Mouse (Mus musculus): ENCODE measurements around the gene Gm20431. TPM values are rescaled to one million over a fixed set of nuclear protein-coding genes. Genes with fewer than 3 reads are reported as not detected.

Gm20431 gene
- polyA plus RNA-seq, 1 experiment from 2014 or later, result 9.8 TPM

DNA sequence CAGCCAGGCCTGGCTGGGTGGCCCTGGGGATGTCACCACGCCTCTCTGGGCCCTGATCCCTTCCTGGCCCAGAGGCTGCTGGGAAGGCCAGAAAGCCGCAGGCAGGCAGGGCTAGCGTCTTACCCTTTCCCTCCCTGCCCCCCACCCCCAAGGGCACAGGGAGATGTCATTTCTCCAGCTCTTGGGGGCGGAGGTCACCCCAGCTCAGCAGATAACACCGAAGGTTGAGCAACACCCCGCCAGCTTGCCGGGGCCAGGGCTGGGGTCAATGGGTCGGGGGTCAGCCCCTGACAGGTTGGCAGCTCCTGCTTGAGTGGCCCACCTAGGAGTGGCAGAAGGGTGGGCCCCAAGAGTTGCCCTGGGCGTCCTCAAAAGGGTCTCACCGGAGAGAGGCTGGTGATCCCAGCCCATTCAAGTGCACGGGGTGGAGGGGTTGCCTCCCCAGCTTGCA, 26.4 kb upstream of the Gm20431 start:
- no peak overlapping the region for H3K9ac ChIP-seq (replicated peaks)
- peaks cover 69% of the 10 kb centered on the region for H3K27me3 ChIP-seq
- H3K4me1 ChIP-seq (replicated peaks), result peaks cover 11% of the 10 kb centered on the region
- 55% methylated on average over 11 of the region's 11 CpGs for WGBS
- no peak for ATAC-seq
- H3K9me3 ChIP-seq, result no peaks in the 10 kb centered on the region
- no peak overlapping the region for H3K4me2 ChIP-seq (replicated peaks)
- no peak overlapping the region for H3K4me3 ChIP-seq (replicated peaks)
- no peaks in the 10 kb centered on the region for H3K36me3 ChIP-seq
- no peak overlapping the region for H3K27ac ChIP-seq

DNA sequence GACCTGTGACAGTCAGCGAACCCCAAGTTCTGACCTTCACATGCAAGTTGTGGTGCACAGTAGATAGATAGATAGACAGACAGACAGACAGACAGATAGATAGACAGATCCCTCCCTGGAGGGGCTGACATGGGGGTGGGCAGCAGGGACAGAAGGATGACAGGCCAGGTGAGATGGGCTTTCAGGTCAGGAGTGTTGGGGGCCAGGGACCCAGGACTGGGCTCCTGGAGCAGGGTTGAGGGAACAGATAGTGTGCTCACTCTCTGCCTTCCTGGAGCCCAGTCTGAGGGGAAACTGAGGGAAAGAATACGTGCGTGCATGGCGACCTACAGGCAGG, 25.9 kb upstream of the Gm20431 start:
- Histone ChIP-seq H3K27me3 (peaks cover 66% of the 10 kb centered on the region), H3K27ac (no peak overlapping the region), H3K9ac (replicated peaks) (no peak overlapping the region), H3K4me2 (replicated peaks) (no peak overlapping the region), H3K4me3 (replicated peaks) (no peak overlapping the region), H3K4me1 (replicated peaks) (peaks cover 11% of the 10 kb centered on the region), H3K36me3 (no peaks in the 10 kb centered on the region), H3K9me3 (no peaks in the 10 kb centered on the region)
- 82% methylated on average over 4 of the region's 4 CpGs for WGBS
- no peak for ATAC-seq

DNA sequence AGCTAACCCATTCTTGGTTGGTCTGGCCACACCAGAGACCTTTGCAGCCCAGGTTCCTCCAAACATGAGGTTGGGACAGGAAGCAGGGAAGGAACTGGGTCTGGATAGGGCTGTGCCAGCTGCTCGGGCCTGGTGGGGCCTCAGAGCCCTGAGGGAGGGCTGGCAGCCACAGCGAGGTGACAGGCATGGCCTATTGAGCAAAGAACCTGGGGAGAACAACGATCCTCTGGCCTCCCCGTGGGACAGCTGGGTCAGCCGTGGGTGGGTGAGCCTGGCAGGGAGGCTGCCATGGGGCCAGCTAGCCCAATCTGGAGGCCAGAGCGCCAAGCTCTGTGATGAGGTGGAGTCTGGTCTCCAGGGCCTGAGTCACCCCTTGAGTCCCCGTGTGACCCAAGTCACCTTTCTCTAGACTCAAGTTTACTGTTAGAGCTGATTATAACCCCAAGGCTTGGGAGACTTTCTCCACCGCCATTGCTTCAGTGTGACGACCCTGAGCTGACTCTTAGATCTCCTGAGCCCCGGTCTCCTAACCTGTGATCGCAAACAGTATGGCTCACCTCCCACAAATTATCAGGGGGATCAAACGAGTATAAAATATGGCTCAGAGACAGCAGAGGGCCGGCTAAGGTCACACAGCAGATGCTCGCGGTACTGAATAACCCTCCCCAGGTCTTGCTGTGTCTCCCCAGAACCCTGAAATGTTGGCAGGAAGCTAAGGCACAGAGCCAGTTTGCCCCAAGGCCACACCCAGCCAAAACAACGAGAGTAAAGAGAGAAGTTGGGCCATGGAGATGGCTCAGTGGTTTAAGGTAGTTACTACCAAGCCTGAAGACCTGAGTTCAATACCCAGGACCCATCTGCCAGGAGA, 25.3 kb upstream of the Gm20431 start:
- Histone ChIP-seq H3K36me3 (no peaks in the 10 kb centered on the region), H3K9me3 (no peaks in the 10 kb centered on the region), H3K4me2 (replicated peaks) (no peak overlapping the region), H3K4me3 (replicated peaks) (no peak overlapping the region), H3K4me1 (replicated peaks) (peaks cover 11% of the 10 kb centered on the region), H3K27ac (no peak overlapping the region), H3K9ac (replicated peaks) (no peak overlapping the region), H3K27me3 (peaks cover 60% of the 10 kb centered on the region)
- 84% methylated on average over 16 of the region's 16 CpGs for WGBS
- no peak for ATAC-seq

DNA sequence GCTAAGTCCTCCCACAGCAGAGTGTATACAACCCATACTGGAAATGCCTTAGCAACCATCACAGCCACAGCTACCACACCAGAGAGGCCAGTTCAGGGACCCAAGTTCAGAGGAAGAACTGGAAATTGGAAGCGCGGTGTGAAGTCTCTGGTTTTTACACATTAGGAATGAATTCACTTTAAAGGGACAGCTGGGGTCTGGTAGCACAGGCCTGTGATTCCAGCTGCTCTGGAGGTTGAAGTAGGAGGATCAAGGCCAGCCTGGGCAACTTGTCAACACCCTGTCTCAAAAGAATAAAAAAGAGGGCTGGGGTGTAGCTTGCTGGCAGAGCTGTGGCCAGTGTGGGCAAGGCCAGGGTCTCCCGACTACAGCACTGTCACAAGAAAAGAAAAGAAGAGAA, 24.6 kb upstream of the Gm20431 start:
- no peak for ATAC-seq
- no peak overlapping the region for H3K27ac ChIP-seq
- H3K4me1 ChIP-seq (replicated peaks), result peaks cover 11% of the 10 kb centered on the region
- H3K9me3 ChIP-seq, result no peaks in the 10 kb centered on the region
- WGBS, result 92% methylated on average over 3 of the region's 3 CpGs
- H3K4me3 ChIP-seq (replicated peaks), result no peak overlapping the region
- H3K36me3 ChIP-seq, result no peaks in the 10 kb centered on the region
- H3K9ac ChIP-seq (replicated peaks), result no peak overlapping the region
- peaks cover 52% of the 10 kb centered on the region for H3K27me3 ChIP-seq
- no peak overlapping the region for H3K4me2 ChIP-seq (replicated peaks)

DNA sequence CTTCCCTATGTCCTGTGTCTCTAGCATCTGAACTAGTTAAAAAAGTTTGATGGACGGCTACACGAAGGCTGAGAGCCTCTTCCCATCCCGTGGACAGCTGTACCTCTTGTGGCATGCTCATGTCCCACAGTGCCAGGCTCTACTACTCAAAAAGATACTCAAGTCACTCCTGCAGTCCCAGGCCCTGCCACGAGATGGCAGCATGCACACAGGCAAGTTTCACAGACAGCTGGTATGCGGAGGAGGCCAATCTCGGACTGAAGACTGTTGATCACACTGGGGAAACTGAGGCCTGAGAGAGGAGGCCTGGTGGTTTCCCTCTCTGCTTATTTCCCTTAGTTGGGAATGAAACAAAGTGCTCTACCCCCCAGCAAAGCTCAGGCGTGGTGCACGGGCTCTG, 23.8 kb upstream of the Gm20431 start:
- Histone ChIP-seq H3K9ac (replicated peaks) (no peak overlapping the region), H3K9me3 (no peaks in the 10 kb centered on the region), H3K36me3 (no peaks in the 10 kb centered on the region), H3K4me2 (replicated peaks) (no peak overlapping the region), H3K4me3 (replicated peaks) (no peak overlapping the region), H3K4me1 (replicated peaks) (peaks cover 11% of the 10 kb centered on the region), H3K27ac (no peak overlapping the region), H3K27me3 (peaks cover 46% of the 10 kb centered on the region)
- WGBS, result 6% methylated on average over 8 of the region's 8 CpGs
- peak; percentile 28 for ATAC-seq

DNA sequence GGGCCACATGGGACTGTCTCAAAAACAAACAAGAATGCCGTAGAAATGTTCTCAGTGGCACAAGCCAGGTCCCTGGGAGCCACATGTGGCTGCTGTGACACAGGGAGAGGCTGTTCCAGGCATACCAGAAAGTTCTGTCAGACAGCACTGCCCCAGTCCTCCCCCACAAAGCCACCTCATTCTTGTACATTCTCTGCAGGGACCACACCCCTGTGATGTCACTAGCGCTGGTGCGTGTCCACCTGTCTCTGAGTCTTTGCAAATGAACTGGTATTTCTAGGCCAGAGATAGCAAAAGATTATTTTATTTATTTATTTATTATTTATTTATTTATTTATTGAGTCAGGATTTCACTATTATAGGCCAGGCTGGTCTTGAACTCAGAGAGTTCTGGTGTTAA, 22.4 kb upstream of the Gm20431 start:
- Histone ChIP-seq H3K27ac (no peak overlapping the region), H3K9ac (replicated peaks) (no peak overlapping the region), H3K4me1 (replicated peaks) (no peaks in the 10 kb centered on the region; the same call in 1 of the 2 replicates), H3K27me3 (peaks cover 32% of the 10 kb centered on the region), H3K4me3 (replicated peaks) (no peak overlapping the region), H3K4me2 (replicated peaks) (no peak overlapping the region), H3K36me3 (no peaks in the 10 kb centered on the region), H3K9me3 (no peaks in the 10 kb centered on the region)
- no peak for ATAC-seq
- 77% methylated on average over 3 of the region's 3 CpGs for WGBS

DNA sequence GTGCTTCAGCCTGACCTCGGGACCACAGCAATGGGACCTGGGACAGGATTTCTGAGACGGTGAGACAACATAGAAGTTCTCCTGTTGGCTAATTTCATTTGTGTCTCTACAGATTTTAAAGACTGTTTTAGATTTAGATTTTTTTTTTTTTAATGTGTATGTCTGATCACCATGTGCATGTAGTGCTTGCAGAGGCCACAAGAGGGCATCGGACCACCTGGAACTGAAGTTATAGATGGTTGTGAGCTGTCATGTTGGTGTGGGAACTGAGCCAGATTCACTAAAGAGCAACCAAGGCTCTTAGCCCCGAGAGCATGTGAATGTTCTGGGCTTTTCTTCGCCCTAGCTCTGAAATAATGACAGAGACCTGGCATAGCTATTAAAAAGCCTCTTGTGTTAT, 19.4 kb upstream of the Gm20431 start:
- no peak for ATAC-seq
- Histone ChIP-seq H3K9ac (replicated peaks) (no peak overlapping the region), H3K4me1 (replicated peaks) (no peaks in the 10 kb centered on the region), H3K9me3 (no peaks in the 10 kb centered on the region), H3K27me3 (peaks cover 3% of the 10 kb centered on the region), H3K36me3 (no peaks in the 10 kb centered on the region), H3K4me3 (replicated peaks) (no peak overlapping the region), H3K27ac (no peak overlapping the region), H3K4me2 (replicated peaks) (no peak overlapping the region)
- 57% methylated on average over 5 of the region's 5 CpGs for WGBS

DNA sequence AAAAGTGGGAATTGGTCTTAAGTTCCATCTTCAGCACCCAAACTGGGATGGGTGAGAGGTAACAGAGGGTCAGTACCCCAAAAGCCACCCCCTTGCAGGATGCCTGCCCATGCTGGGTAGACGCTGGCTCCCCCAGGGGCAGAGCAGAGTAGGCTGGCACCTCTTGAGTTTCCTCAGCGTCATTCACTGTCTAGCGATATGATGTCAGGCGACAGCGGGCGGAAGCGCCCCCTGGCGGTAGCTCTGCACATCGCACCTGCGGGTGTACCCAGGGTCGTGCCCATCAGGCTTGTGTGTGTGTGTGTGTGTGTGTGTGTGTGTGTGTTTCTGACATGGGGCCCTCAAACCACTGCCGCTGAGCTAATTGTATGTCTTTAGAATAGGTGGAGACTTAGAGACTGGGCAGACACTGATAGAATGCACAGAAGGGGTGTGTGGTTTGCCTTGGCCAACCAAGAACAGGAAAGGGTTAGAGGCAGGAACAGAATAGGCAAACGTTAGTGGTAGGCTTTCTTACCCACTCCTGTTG, 18.7 kb upstream of the Gm20431 start:
- H3K27ac ChIP-seq, result no peak overlapping the region
- H3K27me3 ChIP-seq, result no peaks in the 10 kb centered on the region; the same call in 1 of the 2 replicates
- H3K4me3 ChIP-seq (replicated peaks), result no peak overlapping the region
- no peak overlapping the region for H3K4me2 ChIP-seq (replicated peaks)
- no peaks in the 10 kb centered on the region for H3K9me3 ChIP-seq
- WGBS, result 3% methylated on average over 13 of the region's 13 CpGs
- peak; percentile 83 for ATAC-seq
- no peaks in the 10 kb centered on the region for H3K4me1 ChIP-seq (replicated peaks)
- H3K9ac ChIP-seq (replicated peaks), result no peak overlapping the region
- H3K36me3 ChIP-seq, result no peaks in the 10 kb centered on the region

DNA sequence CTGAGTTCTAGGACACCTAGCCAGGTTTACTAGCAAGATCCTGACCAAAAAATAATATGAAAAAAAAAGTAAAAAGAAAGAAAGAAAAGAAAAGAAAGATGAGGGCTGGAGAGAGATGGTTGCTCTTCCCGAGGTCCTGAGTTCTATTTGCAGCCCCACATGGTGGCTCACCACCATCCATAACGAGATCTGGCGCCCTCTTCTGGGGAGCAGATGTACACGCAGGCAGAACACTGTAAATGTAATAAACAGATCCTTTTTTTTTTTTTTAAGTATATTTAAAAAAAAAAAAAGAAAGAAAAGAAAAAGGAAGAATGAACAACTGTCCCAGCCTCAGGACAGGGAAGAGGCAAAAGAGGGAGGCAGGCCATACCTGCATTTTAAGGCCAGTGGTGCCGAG, 17.3 kb upstream of the Gm20431 start:
- Histone ChIP-seq H3K36me3 (no peaks in the 10 kb centered on the region), H3K4me3 (replicated peaks) (no peak overlapping the region), H3K9ac (replicated peaks) (no peak overlapping the region), H3K4me2 (replicated peaks) (no peak overlapping the region), H3K27ac (no peak overlapping the region), H3K27me3 (no peaks in the 10 kb centered on the region; the same call in 1 of the 2 replicates), H3K9me3 (no peaks in the 10 kb centered on the region), H3K4me1 (replicated peaks) (no peaks in the 10 kb centered on the region)
- WGBS, result 48% methylated on average over 5 of the region's 5 CpGs
- no peak for ATAC-seq

DNA sequence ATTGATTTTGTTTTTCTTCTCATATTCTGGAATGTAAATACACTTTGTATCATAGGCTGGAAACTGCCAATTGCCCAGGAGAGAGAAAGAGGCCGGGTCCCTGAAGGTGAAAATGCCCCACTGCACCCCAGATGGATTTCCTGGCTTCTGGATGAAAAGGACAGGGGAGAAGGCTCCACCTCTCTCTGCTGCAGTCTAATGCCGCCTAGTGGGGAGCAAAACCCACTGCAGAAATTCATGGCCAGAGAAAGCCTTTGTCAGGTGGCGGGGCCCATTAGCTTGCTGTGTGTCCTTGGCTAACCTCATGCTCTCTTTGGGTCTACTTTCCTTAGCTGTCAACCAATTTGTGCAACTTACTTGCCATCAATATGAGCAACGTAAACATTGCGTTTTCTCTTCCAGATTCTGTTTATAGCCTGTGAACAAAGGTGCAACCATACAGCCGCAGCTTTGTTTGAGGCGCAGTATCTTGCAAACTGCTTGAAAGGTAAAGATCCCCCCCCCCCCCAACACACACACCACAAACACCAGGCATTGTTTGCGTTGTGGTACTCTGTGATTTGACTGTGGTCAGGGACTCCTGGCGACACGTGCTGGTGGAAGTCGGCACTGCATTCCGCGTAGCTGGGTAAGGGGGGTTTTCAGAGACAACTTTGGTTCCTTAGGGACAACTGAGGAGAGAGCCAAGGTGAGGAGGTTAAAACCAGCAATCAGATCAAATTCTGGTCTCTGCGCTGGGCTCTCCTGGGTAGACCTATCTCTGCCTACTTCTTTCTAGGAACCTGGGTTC, 14.0 kb upstream of the Gm20431 start:
- Histone ChIP-seq H3K36me3 (no peaks in the 10 kb centered on the region), H3K9ac (replicated peaks) (no peak overlapping the region), H3K4me1 (replicated peaks) (peaks cover 9% of the 10 kb centered on the region), H3K27me3 (no peaks in the 10 kb centered on the region), H3K27ac (no peak overlapping the region), H3K4me3 (replicated peaks) (no peak overlapping the region), H3K4me2 (replicated peaks) (no peak overlapping the region), H3K9me3 (no peaks in the 10 kb centered on the region)
- WGBS, result 42% methylated on average over 14 of the region's 14 CpGs
- no peak for ATAC-seq

DNA sequence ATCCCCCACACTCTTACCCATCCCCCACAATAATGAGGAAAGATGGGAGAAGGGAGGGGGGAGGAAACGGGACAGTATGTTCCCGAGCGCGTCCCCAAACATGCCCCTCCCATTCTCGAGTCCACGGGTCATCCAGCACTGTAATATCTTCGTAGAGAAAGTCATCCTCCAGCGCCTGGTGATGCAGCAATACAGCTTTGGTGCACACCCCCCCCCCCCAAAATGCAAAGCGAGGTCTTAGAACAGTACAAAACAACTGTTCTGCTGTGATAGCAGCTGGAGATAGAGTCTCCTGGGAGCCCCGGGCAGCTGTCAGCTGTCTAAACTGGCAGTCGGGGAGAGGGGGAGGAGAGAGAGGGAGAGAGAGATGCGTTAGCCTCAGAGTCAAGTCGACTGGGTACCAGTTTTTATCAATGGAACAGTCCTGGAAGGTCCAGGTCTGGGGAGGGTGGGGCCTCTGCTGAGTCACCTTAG, 11.0 kb upstream of the Gm20431 start:
- Histone ChIP-seq H3K36me3 (no peaks in the 10 kb centered on the region), H3K9ac (replicated peaks) (no peak overlapping the region), H3K4me2 (replicated peaks) (0 out of 2 replicates have a peak overlapping the region, but pooled peaks have one; percentile 19), H3K4me3 (replicated peaks) (no peak overlapping the region; the same call in 1 of the 2 replicates), H3K9me3 (no peaks in the 10 kb centered on the region), H3K27me3 (no peaks in the 10 kb centered on the region), H3K4me1 (replicated peaks) (peaks cover 9% of the 10 kb centered on the region), H3K27ac (no peak overlapping the region)
- peak; percentile 60; the same call in 1 of the 2 replicates for ATAC-seq
- 31% methylated on average over 13 of the region's 13 CpGs for whole genome bisulfite sequencing

DNA sequence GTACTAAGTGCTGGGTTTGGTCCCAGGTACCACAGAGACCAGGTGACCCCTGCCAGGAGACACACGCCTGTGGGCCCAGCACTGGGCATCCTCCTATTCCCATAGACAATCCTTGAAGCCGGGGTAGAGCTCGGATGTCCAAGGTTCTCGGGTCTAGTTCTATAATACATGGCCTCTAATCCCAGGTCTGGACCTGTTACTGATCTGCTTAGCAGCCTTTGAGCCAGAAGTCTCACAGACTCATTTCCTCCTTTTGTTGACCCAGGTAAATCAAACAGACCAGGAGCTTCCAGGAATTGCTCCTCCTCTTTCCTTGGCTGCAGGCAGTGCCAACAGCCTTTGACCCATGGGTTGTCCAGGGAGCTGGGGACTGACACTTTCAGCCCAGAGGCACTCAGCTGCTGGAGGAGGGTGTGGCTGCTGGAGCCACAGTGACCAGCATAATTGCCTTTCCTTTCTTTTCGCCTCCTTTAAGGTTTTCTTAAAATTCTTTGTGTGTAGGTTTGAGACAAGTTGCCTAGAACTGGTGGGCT, 9.9 kb upstream of the Gm20431 start:
- ATAC-seq, result no peak
- Histone ChIP-seq H3K27ac (no peak overlapping the region), H3K27me3 (no peaks in the 10 kb centered on the region), H3K9ac (replicated peaks) (no peak overlapping the region), H3K9me3 (no peaks in the 10 kb centered on the region), H3K4me2 (replicated peaks) (no peak overlapping the region), H3K36me3 (no peaks in the 10 kb centered on the region), H3K4me3 (replicated peaks) (no peak overlapping the region), H3K4me1 (replicated peaks) (peaks cover 9% of the 10 kb centered on the region)
- 88% methylated on average over 5 of the region's 5 CpGs for WGBS

Measured in midbrain, embryonic 13.5 days (tissue).